Mouse (Mus musculus): Measurements from ENCODE around the gene Ptar1. TPM values are rescaled to one million over a fixed set of nuclear protein-coding genes. Genes with fewer than 3 reads are reported as not detected.

Gene Ptar1
- 7.2 and 7.9 TPM in 2 replicates for polyA plus RNA-seq (2016; fragmentation: Nextera tagmentation; extraction: Ambion mirVana)

GRCm38 (mm10) chr19:23687296-23688021, at the start of gene Ptar1:
Gene Ptar1, plus strand, starts transcription at chr19:23687429.
- H3K27me3 ChIP-seq (replicated peaks): no peaks in the 10 kb centered on the region
- no peaks in the 10 kb centered on the region for H3K36me3 ChIP-seq
- peak within 1 kb of the TSS; percentile 96 for H3K9ac ChIP-seq
- peak within 1 kb of the TSS; percentile 94 for H3K27ac ChIP-seq (ENCODE audit: poor library complexity, severe bottlenecking)
- ATAC-seq (ENCODE audit: insufficient number of reproducible peaks, low FRiP score): peak; percentile 95
- peak within 1 kb of the TSS; percentile 94 for H3K4me3 ChIP-seq
- under 1% methylated on average over 91 of the region's 93 CpGs for WGBS
- H3K9me3 ChIP-seq (replicated peaks): no peaks in the 10 kb centered on the region
- peak within 1 kb of the TSS; percentile 65 for H3K4me2 ChIP-seq
- H3K4me1 ChIP-seq (replicated peaks): peaks cover 4% of the 10 kb centered on the region

GRCm38 (mm10) chr19:23643819-23644218, 43.4 kb upstream of the Ptar1 start:
- Histone ChIP-seq H3K27ac (ENCODE audit: poor library complexity, severe bottlenecking) (no peak overlapping the region), H3K9me3 (replicated peaks) (no peaks in the 10 kb centered on the region), H3K36me3 (no peaks in the 10 kb centered on the region), H3K4me1 (replicated peaks) (no peaks in the 10 kb centered on the region), H3K4me3 (no peak overlapping the region), H3K4me2 (no peak overlapping the region), H3K27me3 (replicated peaks) (no peaks in the 10 kb centered on the region), H3K9ac (no peak overlapping the region)
- no peak for ATAC-seq (ENCODE audit: insufficient number of reproducible peaks, low FRiP score)
- WGBS: 80% methylated on average over 5 of the region's 5 CpGs

GRCm38 (mm10) chr19:23645347-23645746, 41.9 kb upstream of the Ptar1 start:
- ATAC-seq (ENCODE audit: insufficient number of reproducible peaks, low FRiP score): no peak
- H3K9me3 ChIP-seq (replicated peaks): no peaks in the 10 kb centered on the region
- WGBS: 75% methylated on average over 7 of the region's 7 CpGs
- H3K27ac ChIP-seq (ENCODE audit: poor library complexity, severe bottlenecking): no peak overlapping the region
- no peak overlapping the region for H3K9ac ChIP-seq
- no peaks in the 10 kb centered on the region for H3K27me3 ChIP-seq (replicated peaks)
- H3K4me3 ChIP-seq: no peak overlapping the region
- H3K4me1 ChIP-seq (replicated peaks): no peaks in the 10 kb centered on the region
- no peaks in the 10 kb centered on the region for H3K36me3 ChIP-seq
- H3K4me2 ChIP-seq: no peak overlapping the region

- H3K9ac ChIP-seq: no peak overlapping the region
- no peaks in the 10 kb centered on the region for H3K4me1 ChIP-seq (replicated peaks)
- 85% methylated on average over 7 of the region's 7 CpGs for whole genome bisulfite sequencing
- H3K9me3 ChIP-seq (replicated peaks): no peaks in the 10 kb centered on the region
- H3K36me3 ChIP-seq: no peaks in the 10 kb centered on the region
- H3K27me3 ChIP-seq (replicated peaks): peaks cover 6% of the 10 kb centered on the region; the same call in 1 of the 2 replicates
- ATAC-seq (ENCODE audit: insufficient number of reproducible peaks, low FRiP score): no peak
- H3K4me3 ChIP-seq: no peak overlapping the region
- H3K27ac ChIP-seq (ENCODE audit: poor library complexity, severe bottlenecking): no peak overlapping the region
- H3K4me2 ChIP-seq: no peak overlapping the region
These were observed 39.9 kb upstream of the Ptar1 start for GRCm38 (mm10) chr19:23647308-23647707.

- 5% methylated on average over 13 of the region's 13 CpGs for WGBS
- peaks cover 6% of the 10 kb centered on the region; the same call in 1 of the 2 replicates for H3K27me3 ChIP-seq (replicated peaks)
- H3K9me3 ChIP-seq (replicated peaks): no peaks in the 10 kb centered on the region
- ATAC-seq (ENCODE audit: insufficient number of reproducible peaks, low FRiP score): 0 out of 2 replicates have a peak, but pooled peaks have one; percentile 25
- peak within 1 kb of the TSS; percentile 16; the same call in 1 of the 2 replicates for H3K4me3 ChIP-seq
- H3K36me3 ChIP-seq: no peaks in the 10 kb centered on the region
- peaks cover 5% of the 10 kb centered on the region for H3K4me1 ChIP-seq (replicated peaks)
- H3K4me2 ChIP-seq: peak within 1 kb of the TSS; percentile 53
- no peak within 1 kb of the TSS for H3K9ac ChIP-seq
- H3K27ac ChIP-seq (ENCODE audit: poor library complexity, severe bottlenecking): no peak within 1 kb of the TSS
These were observed 34.6 kb upstream of the Ptar1 start, which contains the start of gene 1700028P14Rik for GRCm38 (mm10) chr19:23652644-23653043. Gene 1700028P14Rik, minus strand, starts transcription at chr19:23652812.

GRCm38 (mm10) chr19:23653154-23653553, 34.1 kb upstream of the Ptar1 start:
- ATAC-seq (ENCODE audit: insufficient number of reproducible peaks, low FRiP score): no peak
- H3K27ac ChIP-seq (ENCODE audit: poor library complexity, severe bottlenecking): no peak overlapping the region
- no peak overlapping the region for H3K4me3 ChIP-seq
- H3K36me3 ChIP-seq: no peaks in the 10 kb centered on the region
- no peak overlapping the region for H3K9ac ChIP-seq
- H3K4me1 ChIP-seq (replicated peaks): peaks cover 9% of the 10 kb centered on the region
- H3K27me3 ChIP-seq (replicated peaks): peaks cover 6% of the 10 kb centered on the region; the same call in 1 of the 2 replicates
- WGBS: 88% methylated on average over 5 of the region's 5 CpGs
- H3K9me3 ChIP-seq (replicated peaks): no peaks in the 10 kb centered on the region
- no peak overlapping the region for H3K4me2 ChIP-seq

GRCm38 (mm10) chr19:23657261-23657932, 29.8 kb upstream of the Ptar1 start:
- Histone ChIP-seq H3K9me3 (replicated peaks) (no peaks in the 10 kb centered on the region), H3K36me3 (no peaks in the 10 kb centered on the region), H3K27me3 (replicated peaks) (no peaks in the 10 kb centered on the region), H3K4me2 (peak overlapping the region; percentile 25; the same call in 1 of the 2 replicates), H3K9ac (no peak overlapping the region), H3K4me3 (no peak overlapping the region), H3K27ac (ENCODE audit: poor library complexity, severe bottlenecking) (no peak overlapping the region), H3K4me1 (replicated peaks) (peaks cover 9% of the 10 kb centered on the region)
- ATAC-seq (ENCODE audit: insufficient number of reproducible peaks, low FRiP score): no peak
- 30% methylated on average over 12 of the region's 12 CpGs for WGBS

- no peaks in the 10 kb centered on the region for H3K9me3 ChIP-seq (replicated peaks)
- peaks cover 9% of the 10 kb centered on the region for H3K4me1 ChIP-seq (replicated peaks)
- H3K4me2 ChIP-seq: no peak overlapping the region
- WGBS: 78% methylated on average over 4 of the region's 4 CpGs
- no peaks in the 10 kb centered on the region for H3K36me3 ChIP-seq
- no peak overlapping the region for H3K4me3 ChIP-seq
- no peak overlapping the region for H3K27ac ChIP-seq (ENCODE audit: poor library complexity, severe bottlenecking)
- ATAC-seq (ENCODE audit: insufficient number of reproducible peaks, low FRiP score): no peak
- no peaks in the 10 kb centered on the region for H3K27me3 ChIP-seq (replicated peaks)
- H3K9ac ChIP-seq: no peak overlapping the region
These were observed 28.9 kb upstream of the Ptar1 start for GRCm38 (mm10) chr19:23658350-23658749.

- no peak overlapping the region for H3K9ac ChIP-seq
- no peak for ATAC-seq (ENCODE audit: insufficient number of reproducible peaks, low FRiP score)
- H3K4me2 ChIP-seq: no peak overlapping the region
- H3K27me3 ChIP-seq (replicated peaks): no peaks in the 10 kb centered on the region
- no peak overlapping the region for H3K27ac ChIP-seq (ENCODE audit: poor library complexity, severe bottlenecking)
- H3K9me3 ChIP-seq (replicated peaks): no peaks in the 10 kb centered on the region
- H3K4me1 ChIP-seq (replicated peaks): no peaks in the 10 kb centered on the region
- H3K4me3 ChIP-seq: no peak overlapping the region
- 84% methylated on average over 7 of the region's 7 CpGs for WGBS
- H3K36me3 ChIP-seq: no peaks in the 10 kb centered on the region
These were observed 23.1 kb upstream of the Ptar1 start for GRCm38 (mm10) chr19:23664083-23664482.

GRCm38 (mm10) chr19:23668142-23668655, 19.0 kb upstream of the Ptar1 start:
- Histone ChIP-seq H3K36me3 (no peaks in the 10 kb centered on the region), H3K4me1 (replicated peaks) (no peaks in the 10 kb centered on the region), H3K4me3 (no peak overlapping the region), H3K27ac (ENCODE audit: poor library complexity, severe bottlenecking) (no peak overlapping the region), H3K27me3 (replicated peaks) (no peaks in the 10 kb centered on the region), H3K4me2 (no peak overlapping the region), H3K9me3 (replicated peaks) (no peaks in the 10 kb centered on the region), H3K9ac (no peak overlapping the region)
- 78% methylated on average over 6 of the region's 6 CpGs for WGBS
- no peak for ATAC-seq (ENCODE audit: insufficient number of reproducible peaks, low FRiP score)

GRCm38 (mm10) chr19:23673021-23673420, 14.2 kb upstream of the Ptar1 start:
- Histone ChIP-seq H3K9ac (no peak overlapping the region), H3K36me3 (no peaks in the 10 kb centered on the region), H3K4me2 (no peak overlapping the region), H3K9me3 (replicated peaks) (0 out of 2 replicates have a peak, but pooled peaks cover 3% of the 10 kb centered on the region), H3K4me3 (no peak overlapping the region), H3K4me1 (replicated peaks) (no peaks in the 10 kb centered on the region), H3K27ac (ENCODE audit: poor library complexity, severe bottlenecking) (no peak overlapping the region), H3K27me3 (replicated peaks) (no peaks in the 10 kb centered on the region)
- no peak for ATAC-seq (ENCODE audit: insufficient number of reproducible peaks, low FRiP score)
- 53% methylated on average over 2 of the region's 2 CpGs for WGBS
